In genomic region chr1:55960291-55960690, GRCm38 (mm10) we compare ENCODE assay signal across 8 mouse cellular contexts.
A peak's percentile ranks its signal among the peaks of the same experiment; 100 is the strongest.
DNase-seq lines count a peak whose midpoint lies in the region; ATAC-seq and TF ChIP-seq lines count a peak whose summit lies in the region.

No protein-coding gene starts in this region.

- H3K4me2 ChIP-seq in forebrain, postnatal 0 days (ENCODE audit: low read depth): no peak overlapping the region
- H3K4me2 ChIP-seq in liver, embryonic 13.5 days: no peak overlapping the region

- H3K9ac ChIP-seq in forebrain, postnatal 0 days: no peak overlapping the region
- H3K9ac ChIP-seq in liver, embryonic 13.5 days: no peak overlapping the region

- peak; percentile 94 for TF ChIP-seq CTCF in forebrain, postnatal 0 days (IDR thresholded peaks at IDR 0.05; ENCODE audit: low read depth)

- no peak overlapping the region for H3K27ac ChIP-seq in forebrain, postnatal 0 days (ENCODE audit: low read depth, low read length)
- no peak overlapping the region for H3K27ac ChIP-seq in liver, embryonic 13.5 days

- no peaks in the 10 kb centered on the region for H3K36me3 ChIP-seq in forebrain, postnatal 0 days (ENCODE audit: insufficient read depth)
- no peaks in the 10 kb centered on the region for H3K36me3 ChIP-seq in liver, embryonic 13.5 days

- H3K4me3 ChIP-seq in forebrain, postnatal 0 days (ENCODE audit: low read depth, low read length): no peak overlapping the region
- no peak overlapping the region for H3K4me3 ChIP-seq in liver, embryonic 13.5 days (replicated peaks)

- H3K9me3 ChIP-seq in forebrain, postnatal 0 days (ENCODE audit: low read length): no peaks in the 10 kb centered on the region
- no peaks in the 10 kb centered on the region for H3K9me3 ChIP-seq in liver, embryonic 13.5 days (replicated peaks)

- WGBS in forebrain, postnatal 0 days: 10% methylated on average over 6 of the region's 6 CpGs
- 24% methylated on average over 6 of the region's 6 CpGs for WGBS in liver, embryonic 13.5 days (ENCODE audit: insufficient replicate concordance)

- DNase-seq in spleen, postnatal 10 days (ENCODE audit: low spot score in 2 of 2): peak; percentile 8 to 51
- no peak for DNase-seq in spleen, adult 12 weeks (ENCODE audit: low spot score)
- peak; percentile 26 for DNase-seq in cerebellum, adult 11 months
- peak; percentile 93 for DNase-seq in forebrain, postnatal 0 days
- peak; percentile 61 for DNase-seq in kidney, postnatal 14 days
- peak; percentile 16 for DNase-seq in liver, embryonic 13.5 days
- peak; percentile 49 for DNase-seq in ovary, postnatal 14 days (ENCODE audit: low spot score)
- peak; percentile 31 to 62 for DNase-seq in urinary bladder, postnatal 36 days (ENCODE audit: low spot score in 2 of 2)

- no peaks in the 10 kb centered on the region for H3K4me1 ChIP-seq in forebrain, postnatal 0 days (ENCODE audit: insufficient read depth)
- no peaks in the 10 kb centered on the region for H3K4me1 ChIP-seq in liver, embryonic 13.5 days (replicated peaks)

- peak; percentile 90 for ATAC-seq in forebrain, postnatal 0 days
- ATAC-seq in liver, embryonic 13.5 days (ENCODE audit: low read depth): 0 out of 2 replicates have a peak, but pooled peaks have one; percentile 48

- no peaks in the 10 kb centered on the region for H3K27me3 ChIP-seq in forebrain, postnatal 0 days (ENCODE audit: insufficient read depth, low read length)
- H3K27me3 ChIP-seq in liver, embryonic 13.5 days: no peaks in the 10 kb centered on the region
